Mouse (Mus musculus): ENCODE results near the gene Elovl7.

- TF ChIP-seq CTCF (IDR thresholded peaks at IDR 0.05; ENCODE audit: low read depth) (no peak), EP300 (IDR thresholded peaks at IDR 0.05; ENCODE audit: low read depth) (no peak)
Observed at GRCm38 (mm10) chr13:108187994-108188393, 26.2 kb upstream of the Elovl7 start.
